Mouse (Mus musculus) heart, postnatal 25 days (tissue): ENCODE data around the gene Tkfc. TPM values are rescaled to one million over a fixed set of nuclear protein-coding genes. Genes with fewer than 3 reads are reported as not detected.
A peak's percentile ranks its signal among the peaks of the same experiment; 100 is the strongest.

Experiments used
- DNase-seq: peaks from one replicate; pipeline ENCODE4 v3.0.0; 2022; ENCODE audit warnings: low spot score
- intact Hi-C: fragments of 180-260 bp; cut with DNase I; formaldehyde crosslinking; loops from one replicate; pipeline ENCODE4 v1.15.1; 2025
- total RNA-seq, 2 experiments: library from RNA; stranded (reverse); gene quantifications; 2 replicates each; pipeline ENCODE4 v1.2.3; 2021

The Tkfc gene
- 1 to 10 TPM; 9.1 to 9.3 TPM for total RNA-seq

DNA sequence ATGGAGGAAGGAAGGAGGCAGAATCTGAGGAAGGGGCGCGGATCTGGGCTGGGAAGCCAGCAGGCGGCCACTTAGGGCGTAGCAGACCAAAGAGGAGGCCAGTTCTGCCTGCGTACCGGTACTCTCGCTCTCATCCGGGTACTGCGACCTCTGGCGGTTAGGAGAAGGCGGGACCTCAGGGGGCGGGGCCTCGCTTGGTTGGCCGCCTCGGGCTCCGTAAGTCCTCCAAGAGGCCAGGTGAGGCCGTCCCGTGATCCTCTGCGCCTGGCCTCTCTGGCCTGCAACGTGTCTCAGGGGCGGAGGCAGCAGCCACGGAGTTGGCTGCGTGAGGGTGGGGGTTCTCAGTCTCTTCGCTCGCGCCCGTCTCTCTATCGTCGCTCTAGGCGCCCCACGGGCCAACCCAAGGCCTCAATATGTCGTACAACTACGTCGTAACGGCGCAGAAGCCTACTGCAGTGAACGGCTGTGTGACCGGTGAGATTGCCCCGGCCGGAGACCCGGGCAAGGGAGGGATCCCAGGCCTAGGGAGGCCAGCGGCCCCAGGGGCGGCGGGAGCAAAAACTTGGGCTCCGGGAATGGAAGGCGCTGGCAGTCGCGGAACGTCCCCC, at the start of gene Tkfc, which contains the start of gene Ddb1:
Tkfc (minus strand) TSS at position 362 of the 608 bp plus-strand sequence.
Ddb1 (plus strand) TSS at position 35 of the 608 bp plus-strand sequence.
- intact Hi-C loops = loop anchor here (2.0 kb wide), 1 partner anchor 49 kb away; the partner anchor contains the start of gene Tmem216

DNA sequence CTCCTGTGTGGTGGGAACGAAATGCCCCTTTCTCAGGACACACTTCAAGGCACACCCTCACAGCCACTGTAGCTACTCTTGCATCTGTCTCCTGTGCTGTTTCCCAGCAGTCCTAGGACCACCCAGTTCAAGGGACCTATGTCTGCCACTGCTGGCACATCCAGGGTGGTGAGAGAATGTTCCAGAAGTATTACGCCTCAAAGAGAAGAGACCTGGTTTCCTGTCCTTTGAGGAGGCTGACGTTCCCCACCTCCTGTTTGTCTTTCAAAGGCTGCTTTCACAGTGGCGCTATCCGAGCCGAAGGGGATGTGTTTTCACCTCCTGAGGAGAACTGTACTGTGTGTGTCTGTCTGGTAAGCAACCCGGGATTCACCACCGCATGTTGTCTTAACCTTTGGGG, 42.7 kb upstream of the Tkfc start:
- intact Hi-C loops = no loop called here
- DNase-seq = no peak

More for the DNA sequence above, at the start of gene Tkfc, which contains the start of gene Ddb1:
- peak; percentile 98 for DNase-seq

DNA sequence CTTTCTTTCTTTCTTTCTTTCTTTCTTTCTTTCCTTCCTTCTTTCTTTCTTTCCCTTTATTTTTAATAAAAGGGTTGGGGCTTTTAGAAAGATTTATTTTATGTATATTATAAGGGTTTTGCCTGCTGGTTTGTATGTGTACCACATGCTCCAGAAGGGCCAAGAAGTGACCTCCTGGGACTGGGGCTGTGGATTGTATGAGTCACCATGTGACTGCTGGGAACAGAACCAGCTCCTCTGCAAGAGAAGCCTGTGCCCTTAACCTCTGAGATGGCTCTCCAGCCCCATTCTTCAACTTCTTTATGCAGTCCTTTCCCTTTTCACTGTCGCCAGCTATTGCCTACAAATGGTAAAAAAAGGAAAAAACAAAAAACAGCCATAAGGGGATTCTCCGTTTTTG, 40.2 kb upstream of the Tkfc start:
- DNase-seq = peak; percentile 14
- intact Hi-C loops = no loop called here

DNA sequence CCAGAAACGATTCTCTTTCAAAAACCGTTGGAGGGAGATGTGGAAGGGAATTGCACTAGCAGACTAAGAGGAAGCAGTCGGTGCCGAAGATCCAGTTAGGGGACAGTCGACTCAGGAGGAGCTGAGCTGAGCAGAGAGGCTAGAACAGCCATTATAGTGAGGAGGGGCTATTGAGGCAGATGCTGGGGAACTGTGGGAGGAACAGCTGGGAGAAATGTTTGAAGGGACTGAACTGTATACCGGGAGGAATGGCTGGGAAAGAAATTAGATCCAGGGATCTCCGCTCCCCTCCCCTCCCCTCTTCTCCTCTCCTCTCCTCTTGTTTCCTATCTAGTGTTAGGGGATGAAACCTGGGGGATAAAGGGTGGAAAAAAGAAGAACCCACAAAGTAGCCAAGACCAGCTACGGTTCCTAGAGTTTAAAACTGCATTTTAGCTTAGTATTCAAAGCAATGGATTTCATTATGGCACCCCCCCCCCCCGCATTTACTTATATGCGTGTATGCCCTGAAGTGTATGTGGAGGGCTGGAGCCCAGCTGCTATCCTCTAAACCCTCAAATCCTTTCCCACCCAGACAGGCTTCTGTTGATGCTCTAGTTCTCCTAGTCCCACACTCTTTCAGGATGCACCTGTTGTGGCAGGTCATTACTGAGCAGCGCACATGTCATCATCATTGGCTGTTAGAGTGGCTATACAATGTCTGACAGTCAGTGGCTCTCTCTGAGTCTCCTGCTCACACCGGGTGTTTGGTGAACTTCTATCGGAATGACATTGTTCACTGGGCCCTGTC, 35.3 kb upstream of the Tkfc start:
- intact Hi-C loops = no loop called here
- no peak for DNase-seq

DNA sequence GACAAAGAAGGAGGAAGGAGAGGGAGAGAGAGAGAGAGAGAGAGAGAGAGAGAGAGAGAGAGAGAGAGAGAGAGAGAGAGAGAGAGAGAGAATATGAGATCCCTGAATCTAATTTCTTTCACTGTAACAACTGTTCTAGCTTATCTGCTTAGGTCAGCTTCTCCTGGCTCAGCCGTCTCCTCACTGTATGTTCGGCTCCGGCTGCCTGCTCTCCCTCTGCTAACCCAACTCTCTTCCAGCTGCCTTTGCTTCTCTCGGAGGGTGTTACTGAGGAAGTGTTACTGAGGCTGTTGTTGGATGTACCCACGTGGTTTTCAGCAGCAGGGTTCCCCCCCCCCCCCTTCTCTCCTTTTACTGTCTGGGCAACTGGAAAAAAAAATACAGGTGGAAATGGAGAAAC, 34.6 kb upstream of the Tkfc start:
- no peak for DNase-seq
- intact Hi-C loops = no loop called here

DNA sequence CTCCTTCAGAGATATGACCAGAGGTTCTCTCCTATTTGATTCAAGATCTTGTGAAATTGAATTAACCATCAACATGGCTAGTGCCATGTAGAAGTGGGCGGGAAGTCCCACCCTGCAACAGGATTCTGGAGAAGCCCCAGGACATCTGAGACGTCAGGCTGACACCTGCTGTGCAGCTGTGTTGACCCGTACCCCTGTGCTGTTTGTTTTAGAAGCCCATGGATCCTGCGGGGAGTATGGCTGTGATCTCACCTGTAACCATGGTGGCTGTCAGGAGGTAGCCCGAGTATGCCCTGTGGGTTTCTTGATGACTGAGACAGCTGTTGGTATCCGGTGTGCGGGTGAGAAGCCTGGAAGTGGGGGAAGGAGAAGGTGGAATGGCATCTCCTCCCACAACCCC, 32.4 kb upstream of the Tkfc start:
- intact Hi-C loops = no loop called here
- DNase-seq = no peak

DNA sequence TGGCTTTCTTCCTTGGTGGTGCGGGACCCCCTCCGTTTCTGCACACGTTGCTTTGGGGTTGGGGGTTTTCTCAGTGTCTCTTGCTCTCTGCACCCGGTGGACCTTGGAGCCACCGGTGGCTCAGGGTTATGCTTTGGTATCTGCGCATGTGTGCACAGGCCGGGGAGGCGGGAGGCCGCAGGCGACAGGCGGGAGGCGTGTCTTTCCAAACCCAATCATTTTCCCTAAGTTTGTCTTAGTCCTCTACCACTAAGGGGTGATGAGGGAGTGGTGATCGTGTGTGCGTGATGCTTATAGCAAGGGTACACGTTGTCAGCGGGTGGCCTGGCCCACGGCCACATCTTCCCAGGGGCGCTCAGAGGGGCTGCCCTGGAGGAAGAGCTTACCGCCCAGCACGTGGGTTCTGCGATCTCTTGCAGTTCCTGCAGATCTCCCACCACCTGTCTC, 29.4 kb upstream of the Tkfc start:
- intact Hi-C loops = no loop called here
- peak; percentile 16 for DNase-seq

DNA sequence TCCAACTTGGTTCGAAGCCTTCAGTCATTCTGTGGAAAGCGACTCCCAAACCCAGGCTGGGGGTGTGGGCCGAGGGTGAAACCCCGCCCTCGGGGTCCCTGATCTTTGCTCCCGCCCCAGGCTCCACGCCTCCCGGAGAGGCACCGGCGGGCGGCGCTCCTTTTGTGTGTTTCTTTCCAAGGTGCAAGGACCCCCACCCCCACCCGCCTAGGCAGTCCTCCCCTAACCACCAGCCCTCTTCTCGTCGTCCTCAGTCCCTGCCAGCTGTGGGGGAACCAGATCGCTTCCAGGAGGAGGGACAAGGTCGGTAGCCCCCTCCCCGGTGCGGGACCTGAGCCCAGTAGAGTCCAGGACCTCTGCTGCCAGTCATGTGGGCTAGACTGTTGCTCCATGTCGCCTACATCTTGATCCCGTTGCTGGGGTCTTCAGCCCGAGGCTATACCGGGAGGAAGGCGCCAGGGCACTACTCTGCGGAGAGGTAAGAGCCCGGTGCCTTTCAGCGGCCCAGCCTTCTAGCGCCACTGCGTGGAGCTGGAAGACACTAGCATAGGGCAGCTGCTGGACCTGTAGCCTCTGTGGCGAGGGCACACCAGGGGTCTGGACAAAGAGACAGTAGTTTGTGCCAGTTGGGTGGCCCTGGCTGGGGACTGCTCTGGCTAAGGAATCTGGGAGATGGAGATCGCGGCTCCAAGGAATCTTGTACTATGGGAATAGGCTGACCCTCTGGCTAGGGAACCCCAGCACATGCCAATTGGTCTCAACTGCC, 28.8 kb upstream of the Tkfc start, which contains the start of gene Vwce:
Vwce (plus strand) TSS at position 108 of the 766 bp plus-strand sequence.
- no peak for DNase-seq
- intact Hi-C loops = no loop called here

DNA sequence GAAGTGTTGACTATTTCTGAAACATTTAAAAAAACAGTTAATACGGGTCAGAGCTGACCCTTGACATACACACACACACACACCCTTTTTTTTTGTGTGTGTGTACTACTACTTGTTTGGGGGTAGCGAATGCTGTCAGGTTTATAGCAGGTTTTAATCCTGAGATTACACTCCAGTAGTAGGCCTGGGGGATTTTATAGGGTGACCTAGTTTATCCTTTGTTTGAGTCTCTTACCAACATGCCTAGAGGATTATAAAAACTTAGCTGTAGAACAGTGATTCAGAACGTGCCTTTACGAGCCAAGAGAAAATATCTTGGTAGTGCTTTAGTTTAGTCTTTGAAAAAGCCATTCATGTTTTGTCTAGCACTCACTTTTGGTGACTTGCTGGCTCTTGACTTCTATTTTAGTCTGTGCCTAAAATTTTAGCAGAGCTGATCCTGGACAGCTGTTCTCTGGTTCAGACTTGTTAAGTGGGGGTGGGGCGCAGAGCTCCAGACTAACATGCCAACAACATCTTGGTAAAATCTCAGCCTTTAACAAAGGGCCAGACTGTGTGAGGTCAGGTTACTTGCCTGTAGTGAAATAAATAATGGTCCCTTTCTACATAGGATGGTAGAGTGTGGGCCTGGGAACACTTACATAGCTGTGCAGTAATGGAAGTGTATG, 3.3 kb upstream of the Tkfc start:
- intact Hi-C loops = no loop called here
- DNase-seq = no peak

DNA sequence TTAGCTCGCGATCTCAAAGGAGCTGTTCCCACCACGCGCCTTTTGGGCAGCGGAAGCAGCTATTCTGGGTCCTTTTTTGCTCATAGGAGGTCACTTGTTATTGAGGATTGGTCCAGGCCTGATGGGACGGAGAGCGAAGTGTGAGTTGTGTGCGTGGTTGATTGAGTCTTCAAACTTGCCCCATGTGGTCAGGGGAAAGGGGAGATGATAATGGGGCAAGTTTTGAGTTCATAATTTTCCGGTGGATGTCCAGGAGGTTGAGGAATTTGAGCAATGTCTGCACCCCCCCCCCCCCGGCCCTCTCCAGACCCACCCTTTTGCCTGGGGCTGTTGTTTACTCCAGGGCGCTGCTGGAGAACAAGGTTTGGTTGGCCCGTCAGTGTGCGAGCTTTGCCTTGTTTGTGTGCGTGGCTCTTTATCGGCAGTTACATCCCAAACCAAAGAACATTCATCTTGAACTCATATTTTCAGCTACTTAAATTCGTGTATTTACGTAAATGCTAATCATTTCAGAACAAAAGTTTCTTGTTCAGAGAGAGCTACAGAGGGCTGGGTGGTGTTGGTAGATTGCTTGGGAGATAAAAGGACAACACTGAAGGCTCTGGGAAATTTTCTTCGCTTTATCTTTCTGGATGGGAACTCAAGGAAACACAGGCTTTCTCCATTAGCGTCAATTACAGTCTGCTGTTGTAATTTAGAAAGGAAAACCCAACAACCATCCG, 608 bp upstream of the Tkfc start:
- DNase-seq = no peak
- intact Hi-C loops = loop anchor here (2.0 kb wide), 1 partner anchor 49 kb away; the partner anchor contains the start of gene Tmem216

DNA sequence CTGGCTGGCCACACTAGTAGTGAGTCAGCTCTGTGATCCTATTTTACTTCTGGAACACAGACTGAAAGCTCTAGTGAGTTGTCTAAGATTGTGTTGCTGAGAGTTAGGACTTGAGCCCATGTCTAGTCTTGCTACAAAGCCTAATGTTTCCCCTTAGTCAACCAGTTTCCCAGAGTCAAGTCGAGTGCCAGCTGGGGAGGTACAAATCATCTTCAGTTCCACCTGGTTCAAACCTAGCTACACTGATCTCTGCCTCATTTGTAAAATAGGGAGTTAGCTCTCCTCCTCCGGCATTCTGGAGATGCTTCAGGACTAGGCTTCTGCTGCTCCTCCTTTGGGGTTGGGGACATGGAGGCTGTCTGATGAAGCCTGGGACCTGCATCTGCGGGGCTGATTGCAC, 920 bp downstream of the Tkfc start:
- no peak for DNase-seq
- intact Hi-C loops = loop anchor here (1.0 to 2.0 kb wide), 2 partner anchors 27 to 48 kb away; partner anchors contain the start of genes Cyb561a3, Tmem138 and Tmem216

DNA sequence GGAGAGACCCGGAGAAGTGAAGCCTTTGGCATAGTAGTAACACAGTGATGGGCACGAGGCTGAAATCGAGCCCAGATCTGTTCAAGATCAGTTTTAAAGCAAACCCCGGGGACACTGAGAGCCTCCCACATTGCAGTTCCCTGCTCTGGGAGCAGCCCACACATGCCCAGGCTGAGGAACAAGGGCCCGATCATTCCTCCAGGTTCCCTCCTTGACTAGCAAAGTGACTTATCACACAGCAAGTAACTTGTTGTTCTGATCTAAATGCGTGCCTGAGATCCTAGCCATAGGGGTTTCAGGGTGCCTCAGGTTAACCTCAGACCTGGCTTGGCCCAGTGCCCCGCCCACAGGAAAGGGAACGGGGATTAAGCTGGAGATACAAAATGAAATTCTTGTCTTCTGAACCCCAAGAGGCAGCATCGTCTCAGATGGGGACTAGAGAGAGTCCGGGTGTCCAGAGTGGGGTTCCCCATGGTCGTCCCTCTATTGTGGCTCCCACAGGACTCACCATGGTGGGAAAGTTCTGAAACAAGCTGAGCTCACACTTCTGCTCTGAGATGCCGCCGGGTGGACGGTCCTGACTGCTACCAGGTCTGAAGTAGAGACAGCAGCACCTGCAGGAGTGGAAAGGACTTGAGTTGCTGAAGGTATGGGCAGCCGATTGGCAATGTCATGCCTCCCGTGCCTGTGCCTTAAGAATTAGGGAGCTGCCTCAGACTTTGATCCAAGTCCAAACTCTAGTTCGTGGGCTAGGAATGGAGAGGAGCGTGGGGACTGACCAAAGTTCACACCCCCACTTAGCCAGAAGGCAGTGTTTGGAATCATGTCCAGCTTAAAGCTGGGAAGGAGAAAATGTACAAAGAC, 1.6 kb downstream of the Tkfc start:
- intact Hi-C loops = loop anchor here (1.0 to 2.0 kb wide), 2 partner anchors 27 to 47 kb away; partner anchors contain the start of genes Cyb561a3, Tmem138 and Tmem216
- no peak for DNase-seq

DNA sequence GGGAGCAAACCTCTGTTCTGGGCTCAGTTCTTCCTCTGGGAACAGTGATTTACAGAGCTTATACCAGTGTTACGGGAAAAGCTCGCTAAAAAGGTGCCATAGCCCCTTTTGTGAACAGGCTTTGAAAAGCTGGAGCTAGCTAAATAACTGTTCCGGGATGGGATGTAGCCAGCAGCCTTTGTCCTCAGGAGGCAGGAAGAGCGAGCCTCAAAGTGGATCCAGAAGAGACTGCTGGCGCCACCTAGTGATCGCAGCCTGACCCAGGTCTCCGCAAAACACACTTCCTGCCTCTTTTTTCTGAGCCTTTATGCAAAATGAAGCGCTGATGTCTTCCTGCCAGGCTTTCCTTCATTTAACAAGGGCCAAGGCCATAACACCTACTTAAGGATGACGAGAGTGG, 2.7 kb downstream of the Tkfc start:
- intact Hi-C loops = no loop called here
- DNase-seq = peak; percentile 69

DNA sequence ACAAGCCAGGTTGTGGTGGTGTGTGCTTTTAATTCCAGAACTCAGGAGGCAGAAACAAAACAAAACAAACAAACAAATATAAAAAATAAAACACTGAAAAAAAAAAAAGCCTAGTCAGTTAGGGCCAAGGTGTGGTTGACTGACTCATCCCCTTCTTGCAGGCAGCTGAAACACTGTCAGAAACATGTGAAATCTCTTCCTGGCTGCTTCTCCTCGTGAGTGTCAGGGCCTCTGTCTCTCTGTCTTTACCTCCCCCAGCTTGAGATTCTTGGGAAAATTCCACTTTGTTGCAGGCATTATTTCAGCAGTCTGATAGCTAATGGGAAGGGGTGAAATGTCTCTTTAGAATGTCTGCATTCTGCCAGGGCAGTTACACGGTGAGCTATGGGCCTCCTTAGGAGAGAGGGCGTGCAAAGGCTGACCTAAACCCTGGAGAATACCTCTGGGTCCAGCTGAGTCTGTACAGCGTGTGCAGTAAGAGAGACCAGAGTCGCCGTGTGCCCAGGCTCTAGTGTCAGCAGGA, 3.1 kb downstream of the Tkfc start:
- no peak for DNase-seq
- intact Hi-C loops = no loop called here

DNA sequence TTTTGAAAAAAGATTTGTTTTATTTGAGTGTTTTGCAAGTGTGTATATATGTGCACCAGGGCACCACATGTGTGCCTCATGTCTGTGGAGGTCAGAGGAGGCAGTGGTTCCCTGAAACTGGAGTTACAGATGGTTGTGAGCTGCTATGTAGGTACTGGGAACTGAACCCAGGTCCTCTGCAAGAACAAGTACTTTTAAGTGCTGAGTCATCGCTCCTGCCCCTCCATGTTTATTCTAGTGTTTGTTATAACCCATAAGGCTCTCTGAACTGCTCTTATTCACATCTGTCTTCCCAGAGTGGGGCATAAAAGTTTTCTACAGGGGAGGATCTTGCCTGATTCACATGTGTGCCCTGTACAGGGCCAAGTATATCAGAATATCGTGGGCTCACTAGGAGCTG, 5.8 kb downstream of the Tkfc start:
- intact Hi-C loops = no loop called here

DNA sequence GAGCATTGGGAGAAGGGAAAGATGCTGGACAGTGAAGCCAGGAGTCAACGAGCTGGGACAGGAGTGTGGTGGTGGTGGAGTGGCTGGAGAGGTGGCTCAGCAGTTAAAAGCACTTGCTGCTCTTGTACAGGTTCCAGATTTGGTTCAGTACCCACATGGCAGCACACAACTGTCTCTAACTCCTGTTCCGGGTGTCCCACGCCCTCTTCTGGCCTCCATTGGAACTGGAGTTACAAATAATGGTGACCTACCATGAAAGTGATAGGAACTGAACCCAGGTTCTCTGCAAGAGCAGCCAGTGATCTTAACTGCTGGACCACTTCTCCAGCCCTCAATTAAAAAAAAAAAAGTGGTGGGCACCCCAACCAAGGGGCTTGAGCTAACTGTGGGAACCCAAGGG, 7.3 kb downstream of the Tkfc start:
- no peak for DNase-seq
- intact Hi-C loops = no loop called here

More for the DNA sequence above, 5.8 kb downstream of the Tkfc start:
- no peak for DNase-seq

DNA sequence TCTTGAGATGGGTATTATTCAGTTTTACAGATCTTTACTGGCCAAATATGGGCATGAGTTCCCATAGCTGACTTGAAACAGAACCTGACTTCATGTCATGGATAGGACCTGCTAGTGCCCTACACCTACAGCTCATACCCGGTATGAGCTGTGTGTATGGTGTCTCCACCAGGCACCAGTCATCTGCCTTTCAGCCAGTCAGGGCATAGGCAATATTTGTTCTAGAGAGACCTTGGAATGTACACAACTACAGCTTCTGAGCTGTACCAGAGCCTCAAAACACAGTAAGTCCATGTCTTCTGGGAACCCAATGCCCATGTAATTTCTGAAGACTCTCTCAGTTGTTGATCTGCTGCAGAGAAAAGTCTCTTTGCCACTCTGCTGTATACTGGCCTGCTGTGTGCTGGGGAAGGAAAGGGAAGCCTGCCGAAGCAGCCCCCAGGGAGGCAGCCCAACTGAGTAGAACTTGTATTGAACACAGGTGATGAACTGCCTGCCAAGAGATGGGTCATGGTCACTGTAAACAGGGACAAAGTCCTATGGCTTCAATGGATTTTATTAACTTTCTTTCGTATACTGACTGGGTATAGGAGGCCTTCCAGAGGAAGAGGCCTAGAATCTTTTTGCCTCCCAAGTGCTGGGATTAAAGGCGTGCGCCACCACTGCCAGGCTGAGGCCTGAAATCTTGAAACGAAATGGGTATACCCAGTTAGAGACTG, 13.6 kb downstream of the Tkfc start:
- no peak for DNase-seq
- intact Hi-C loops = no loop called here
